Mouse (Mus musculus): ENCODE measurements around the gene Rpl7l1.
"Not testable (repeated sequence)": the region's sequence is repeated elsewhere in the genome, so short reads cannot be mapped to it uniquely, and the experiment has no call there.

Gene Rpl7l1

GRCm38 (mm10) chr17:46774131-46774472 lies 8.4 kb downstream of the Rpl7l1 start:
- no peak for DNase-seq

DNA sequence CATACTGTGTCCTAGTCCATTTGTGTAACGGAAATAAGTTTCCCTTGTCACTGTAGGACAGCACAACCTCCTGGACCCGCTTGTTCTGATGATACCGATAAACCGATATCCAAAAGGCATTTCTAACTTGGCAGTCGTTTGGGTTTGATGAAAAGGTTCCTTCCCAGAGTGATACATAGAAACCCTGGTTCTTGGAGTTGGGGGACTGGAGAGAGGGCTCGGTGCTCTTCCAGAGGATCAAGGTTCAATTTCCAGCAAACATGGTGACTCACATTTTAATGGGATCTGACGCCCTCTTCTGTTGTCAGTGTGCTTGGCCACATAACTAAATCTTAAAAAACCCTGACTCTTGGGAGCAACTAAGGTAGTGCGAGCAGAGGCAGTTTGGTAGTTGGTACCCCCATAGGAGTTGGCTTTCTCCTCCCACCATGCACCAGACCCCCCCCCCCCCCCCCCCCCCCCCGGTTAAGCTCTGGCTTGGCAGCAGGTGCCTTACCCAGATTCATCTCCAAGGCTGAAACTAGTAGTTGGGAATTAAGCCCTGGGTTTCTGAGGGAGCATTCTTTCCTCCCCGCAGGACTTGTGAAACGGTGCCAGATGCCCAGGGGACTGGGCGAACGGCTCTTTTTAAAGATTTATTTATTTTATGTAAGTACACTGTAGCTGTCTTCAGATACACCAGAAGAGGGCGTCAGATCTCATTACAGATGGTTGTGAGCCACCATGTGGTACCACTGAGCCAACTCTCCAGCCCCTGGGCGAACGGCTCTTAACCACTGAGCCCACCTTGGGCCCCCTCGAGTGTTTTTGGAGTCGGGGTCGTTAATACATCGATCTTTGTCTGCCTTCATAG lies 9.0 kb downstream of the Rpl7l1 start:
- no peak for DNase-seq

- DNase-seq = peak; percentile 80 to 83
Measured at GRCm38 (mm10) chr17:46772404-46773277, 9.8 kb downstream of the Rpl7l1 start, which contains the start of gene 2310039H08Rik. Gene 2310039H08Rik, plus strand, starts transcription at chr17:46772635.

DNA sequence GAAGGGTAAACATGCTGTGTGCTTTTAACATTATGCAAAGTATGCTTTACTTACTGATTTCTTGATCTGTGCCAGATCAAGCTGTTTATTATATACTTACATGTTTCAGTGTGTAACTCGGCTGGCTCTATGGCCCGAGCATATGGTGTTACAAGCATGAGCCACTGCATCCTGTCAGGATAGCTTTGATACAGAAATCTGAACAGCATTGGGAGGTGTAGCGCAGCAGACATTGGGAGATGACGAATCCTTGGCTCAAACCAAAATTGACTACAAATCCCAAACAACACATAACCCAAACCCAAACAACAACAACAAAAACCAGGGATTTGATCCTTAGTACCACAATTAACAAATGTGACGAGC lies 10.5 kb downstream of the Rpl7l1 start:
- no peak for DNase-seq

GRCm38 (mm10) chr17:46771616-46772015 lies 10.9 kb downstream of the Rpl7l1 start:
- no peak for DNase-seq

GRCm38 (mm10) chr17:46771025-46771424 lies 11.4 kb downstream of the Rpl7l1 start:
- DNase-seq = no peak

DNA sequence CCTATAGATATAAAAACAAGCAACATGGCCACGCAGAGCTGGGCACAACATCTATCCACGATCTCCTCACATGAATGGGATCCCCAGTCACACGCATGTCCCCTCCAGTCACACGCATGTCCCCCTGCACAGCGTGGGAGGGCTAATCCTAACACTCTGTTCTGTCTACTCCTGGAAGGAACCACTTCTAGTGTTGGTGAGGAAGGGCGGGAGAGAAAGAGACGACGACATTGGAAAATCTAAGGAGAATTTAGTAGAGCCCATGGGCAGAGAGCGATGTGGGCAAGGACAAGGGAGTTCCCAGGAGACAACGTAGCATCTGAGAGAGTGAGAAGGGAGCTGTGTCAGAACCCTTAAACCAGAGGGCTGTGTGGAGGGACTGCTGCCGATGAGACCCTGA lies 11.9 kb downstream of the Rpl7l1 start:
- DNase-seq = no peak

- DNase-seq = no peak
Measured at GRCm38 (mm10) chr17:46767868-46768267, 14.6 kb downstream of the Rpl7l1 start.

DNA sequence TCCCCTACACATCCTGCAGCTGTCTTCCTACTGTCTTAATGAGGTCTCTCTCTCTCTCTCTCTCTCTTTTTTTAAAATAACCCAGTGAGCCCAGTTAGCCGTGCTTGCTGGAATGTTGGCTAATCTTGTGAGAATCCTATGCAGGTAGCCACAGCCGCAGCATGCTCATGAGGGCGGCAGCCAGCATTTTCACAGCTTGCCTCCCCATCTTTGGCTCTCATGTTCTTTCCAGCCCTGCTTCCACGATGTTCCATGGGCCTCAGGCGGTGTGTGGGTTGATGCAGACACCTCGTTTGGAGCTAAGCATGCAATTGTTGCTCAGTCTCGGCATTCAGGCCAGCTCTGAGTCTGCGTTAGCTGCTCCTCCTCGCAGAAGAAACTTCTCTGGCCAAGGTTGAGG lies 17.6 kb downstream of the Rpl7l1 start:
- DNase-seq = not testable (repeated sequence)

DNA sequence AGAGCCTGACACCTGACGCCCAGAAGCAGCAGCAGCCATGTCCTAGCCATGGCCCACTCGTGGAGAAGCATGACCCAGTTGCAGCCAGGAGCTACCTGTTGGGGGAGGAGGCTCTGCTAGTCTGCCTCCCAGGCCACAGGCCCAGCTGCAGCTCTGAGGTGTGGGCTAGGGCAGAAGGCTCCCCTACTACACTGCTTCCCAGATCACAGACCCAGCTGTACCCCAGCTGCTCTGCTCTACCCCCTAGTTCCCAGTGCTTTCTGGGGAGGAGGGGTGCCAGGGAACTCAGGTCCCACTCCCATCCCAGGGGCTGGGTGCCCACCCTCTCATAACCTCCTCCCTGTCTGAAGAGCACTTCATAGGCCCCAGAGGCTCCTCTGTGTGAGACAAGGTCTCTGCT lies 18.9 kb downstream of the Rpl7l1 start, which contains the start of gene Ptcra:
Gene Ptcra, minus strand, starts transcription at position 169 of the 400 bp plus-strand sequence.
- no peak for DNase-seq

DNA sequence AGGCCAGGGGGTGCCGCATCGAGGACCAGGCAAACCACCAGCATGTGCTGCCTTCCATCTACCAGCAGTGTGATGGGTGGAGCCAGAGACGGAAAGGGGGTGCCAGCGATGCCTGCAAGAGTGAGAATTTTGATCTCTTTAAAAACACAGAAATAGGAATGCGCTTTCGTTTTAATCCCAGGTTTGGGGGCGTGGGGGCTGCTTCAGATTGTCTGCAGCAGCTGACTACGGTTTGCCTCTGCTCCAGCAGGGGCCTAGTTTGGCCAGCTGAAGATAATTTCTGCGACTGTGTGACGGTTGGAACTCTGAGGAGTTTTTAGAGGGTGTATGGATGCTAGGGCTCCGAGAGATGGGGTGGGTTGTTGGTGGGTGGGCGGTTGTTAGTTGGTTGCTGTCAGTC lies 23.7 kb downstream of the Rpl7l1 start:
- no peak for DNase-seq

GRCm38 (mm10) chr17:46751794-46752556 lies 30.5 kb downstream of the Rpl7l1 start, which contains the start of gene Cnpy3:
Gene Cnpy3, minus strand, starts transcription at chr17:46752214.
- peak; percentile 96 to 98 for DNase-seq

DNA sequence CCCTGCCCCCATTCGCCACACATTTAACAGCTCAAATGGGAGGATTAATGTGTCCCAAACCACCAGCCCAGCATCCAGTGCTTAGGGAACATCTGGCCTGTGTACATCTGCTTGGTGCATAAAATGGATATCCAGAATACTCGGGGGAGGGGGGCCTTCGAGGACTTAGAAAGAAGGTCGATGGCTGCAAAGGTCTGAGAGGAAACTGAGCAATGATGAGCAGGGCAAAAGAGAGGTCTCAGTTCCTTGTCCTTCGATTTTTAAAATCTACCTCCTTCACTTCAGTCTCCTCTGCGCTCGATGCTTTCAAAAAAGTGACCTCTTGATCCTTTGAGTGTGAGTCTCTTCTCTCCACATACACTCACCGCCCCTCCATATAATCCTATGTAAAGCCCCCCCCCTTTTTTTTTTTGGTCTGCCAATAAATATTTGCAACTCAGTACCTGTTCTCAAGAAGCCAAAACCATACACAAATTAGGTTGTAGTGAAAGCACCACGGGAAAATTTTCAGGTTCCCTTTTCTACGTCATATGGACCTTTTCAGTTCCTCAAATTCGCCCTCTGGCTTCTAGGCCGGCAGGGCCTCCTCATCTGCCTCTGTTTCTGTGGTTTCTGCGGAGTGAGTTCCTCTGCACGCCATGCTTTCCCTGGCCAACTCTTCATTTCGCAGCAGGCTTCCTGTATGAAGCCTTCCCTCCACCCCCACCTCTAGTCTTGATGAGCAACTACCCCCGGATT lies 31.2 kb downstream of the Rpl7l1 start:
- no peak for DNase-seq

- no peak for DNase-seq
Measured at GRCm38 (mm10) chr17:46750580-46750979, 31.9 kb downstream of the Rpl7l1 start.

DNA sequence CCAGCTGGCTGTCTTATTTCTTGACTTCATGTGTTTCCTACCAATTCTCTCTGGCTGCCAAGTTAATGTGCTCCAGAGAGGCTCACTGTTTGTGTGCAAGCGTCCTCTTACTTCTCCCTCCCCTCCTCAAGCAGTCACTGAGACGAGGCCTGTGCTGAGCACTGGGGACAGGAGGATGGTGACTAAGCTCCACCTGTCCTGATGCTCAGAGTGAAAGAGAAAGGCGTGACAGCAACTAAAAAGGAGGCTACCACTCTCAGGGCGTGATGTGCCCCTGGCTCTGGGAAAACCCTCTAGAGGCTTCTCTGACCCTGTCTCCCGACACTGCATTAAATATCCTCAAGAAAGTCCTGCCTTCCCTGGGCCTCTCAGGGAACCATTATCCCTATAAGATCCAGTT lies 33.2 kb downstream of the Rpl7l1 start:
- no peak for DNase-seq

- no peak for DNase-seq
Measured at GRCm38 (mm10) chr17:46747806-46748205, 34.7 kb downstream of the Rpl7l1 start.

DNA sequence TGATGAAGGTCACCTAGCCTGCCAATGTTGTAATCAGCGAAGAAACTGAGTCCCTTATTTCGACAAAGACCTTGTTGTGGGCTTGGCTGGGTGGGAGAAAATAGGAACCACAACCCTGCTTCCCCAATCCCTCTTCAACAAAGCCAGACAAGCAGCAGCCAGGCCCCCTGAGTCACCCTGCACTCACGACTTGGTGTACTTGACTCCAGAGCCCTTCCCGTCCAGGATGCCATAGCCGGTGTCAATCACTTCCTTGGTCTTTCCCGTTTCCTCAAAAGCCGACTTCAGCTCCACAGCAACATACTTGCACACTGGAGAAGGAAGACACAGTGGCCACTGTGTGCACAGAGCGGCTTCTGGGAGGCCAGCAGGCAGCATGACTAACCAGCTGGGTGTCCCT lies 35.2 kb downstream of the Rpl7l1 start:
- DNase-seq = no peak

DNA sequence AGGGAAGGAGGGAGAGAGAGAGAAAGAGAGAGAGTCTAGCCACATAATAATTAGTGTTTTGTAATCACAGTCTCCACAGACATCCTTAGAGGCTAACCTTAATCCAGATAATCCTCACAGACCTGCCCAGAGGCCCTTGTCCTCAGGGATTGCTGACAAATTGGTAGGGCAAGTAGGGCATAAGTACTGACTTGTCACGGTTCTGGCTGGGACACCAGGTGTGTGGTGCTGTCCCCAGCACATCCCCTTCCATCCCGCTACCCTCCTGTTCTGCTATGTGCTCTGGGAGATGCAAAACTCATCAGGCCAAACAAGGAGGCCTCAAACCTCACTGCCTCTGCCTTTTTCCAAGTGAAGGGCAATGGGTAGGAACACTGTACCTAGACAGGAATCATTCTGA lies 37.0 kb downstream of the Rpl7l1 start:
- no peak for DNase-seq

GRCm38 (mm10) chr17:46742986-46743385 lies 39.5 kb downstream of the Rpl7l1 start:
- no peak for DNase-seq

DNA sequence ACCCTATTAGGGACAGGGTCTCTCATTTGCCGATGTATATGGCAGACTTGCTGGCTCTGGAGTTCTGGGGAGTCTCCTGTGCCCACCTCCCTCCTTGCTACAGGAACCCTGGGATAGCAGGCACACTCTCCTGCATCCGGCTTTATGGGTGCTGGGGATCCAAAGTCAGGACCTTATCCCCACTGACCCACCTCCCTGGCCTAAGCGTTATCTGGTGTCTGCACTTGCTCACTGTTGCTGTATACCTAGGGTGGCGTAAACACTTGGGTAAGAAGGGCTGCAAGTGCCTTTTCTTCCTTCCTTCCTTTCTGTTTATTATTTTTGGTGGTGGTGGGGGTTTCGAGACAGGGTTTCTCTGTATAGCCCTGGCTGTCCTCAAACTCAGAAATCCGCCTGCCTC lies 41.2 kb downstream of the Rpl7l1 start:
- DNase-seq = no peak

- no peak for DNase-seq
Measured at GRCm38 (mm10) chr17:46736160-46736559, 46.3 kb downstream of the Rpl7l1 start.

DNA sequence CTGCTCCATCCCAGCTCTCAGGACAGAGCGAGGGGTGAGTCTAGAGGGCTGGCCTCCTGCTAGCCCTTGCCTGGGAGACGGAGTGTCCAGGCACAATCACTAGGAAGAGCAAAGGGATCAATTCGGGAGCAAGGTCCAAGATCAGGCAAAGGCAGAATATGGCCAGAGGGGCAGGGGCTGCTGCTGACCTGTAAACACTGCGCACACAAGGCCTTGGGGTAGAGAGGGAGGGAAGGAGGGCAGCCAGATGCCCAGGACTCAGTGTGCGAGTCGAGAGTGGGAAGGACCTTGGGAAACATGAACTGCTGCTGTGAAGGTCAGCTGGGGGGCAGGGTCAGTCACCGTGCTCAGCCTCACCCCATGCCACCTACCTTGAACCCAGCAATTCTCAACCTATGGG lies 47.2 kb downstream of the Rpl7l1 start:
- no peak for DNase-seq

All from cerebellum, postnatal 36 days (tissue).